Mouse (Mus musculus) left cerebral cortex, adult 18-20 months (tissue): ENCODE data around the gene Aspg. TPM values are rescaled to one million over a fixed set of nuclear protein-coding genes. Genes with fewer than 3 reads are reported as not detected.
A peak's percentile ranks its signal among the peaks of the same experiment; 100 is the strongest.

Experiments
- DNase-seq, 2 experiments: peaks; one replicate each; pipeline ENCODE4 v3.0.0; 2021 to 2022; ENCODE audit warnings: low spot score in 2 of 2, mixed read lengths in 1 of 2
- total RNA-seq, 2 experiments: library from RNA; stranded (reverse); gene quantifications; 2 replicates each; pipeline ENCODE4 v1.2.3; 2021

Gene Aspg
- total RNA-seq, 2 experiments from 2014 or later, result 4.9 to 7.1 TPM

DNA sequence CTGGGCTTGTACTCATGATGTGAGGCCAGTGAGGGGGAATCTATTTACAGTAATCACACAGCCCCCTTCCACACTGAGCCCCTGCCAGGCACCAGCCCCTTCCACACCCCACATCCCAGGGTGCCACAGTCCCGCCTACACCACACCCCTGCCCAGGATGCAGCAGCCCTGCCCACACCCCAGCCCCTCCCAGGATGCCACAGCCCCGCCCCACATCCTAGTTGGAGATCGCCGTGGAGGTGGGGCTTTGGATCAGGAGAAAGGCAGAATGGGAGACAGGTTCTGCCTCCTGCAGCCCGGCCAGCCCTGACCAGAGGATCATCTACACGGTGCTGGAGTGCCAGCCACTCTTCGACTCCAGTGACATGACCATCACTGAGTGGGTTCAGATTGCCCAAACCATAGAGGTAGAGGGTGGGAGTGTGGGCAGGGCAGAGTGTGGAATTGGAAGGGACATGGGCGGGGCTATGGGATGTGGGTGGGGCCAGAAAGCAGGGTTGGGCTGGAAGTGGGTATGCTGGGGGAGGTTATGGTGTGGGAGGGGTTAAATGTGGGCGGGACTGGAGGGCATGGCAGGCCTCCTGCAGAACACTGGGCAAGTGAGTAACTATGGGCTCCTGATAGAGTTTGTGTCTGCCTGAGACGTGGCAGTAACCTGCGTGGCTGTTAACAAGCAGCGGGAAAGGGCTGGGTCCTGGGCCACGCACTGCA lies 6.4 kb downstream of the Aspg start:
- DNase-seq, result no peak

- peak; percentile 85 to 93 for DNase-seq
Observed at GRCm38 (mm10) chr12:112113710-112114109, 7.2 kb downstream of the Aspg start.

DNA sequence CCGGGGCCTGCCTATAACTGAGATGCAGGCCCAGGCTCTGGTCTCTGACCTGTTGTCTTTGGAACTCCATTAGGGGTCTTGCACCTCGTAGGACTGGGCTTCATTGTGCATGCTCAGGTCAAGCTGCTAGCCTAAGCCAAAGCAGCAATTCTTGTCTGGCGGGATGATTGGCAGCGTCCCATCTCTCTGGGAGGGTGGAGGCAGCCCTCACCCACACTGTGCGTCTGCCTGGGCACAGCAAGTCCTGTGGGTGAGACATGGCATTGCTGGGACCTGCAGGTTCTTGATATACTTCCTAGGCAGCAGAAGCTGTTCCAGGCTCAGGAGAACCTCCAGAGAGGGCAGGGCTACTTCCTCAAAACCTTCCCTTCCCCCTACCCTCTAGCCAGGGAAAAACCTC lies 10.5 kb downstream of the Aspg start:
- peak in 1 of 2 experiments; percentile 37 for DNase-seq

- DNase-seq, result peak; percentile 81 to 85
Observed at GRCm38 (mm10) chr12:112117649-112118048, 11.2 kb downstream of the Aspg start.

- no peak for DNase-seq
Observed at GRCm38 (mm10) chr12:112121188-112121587, 14.7 kb downstream of the Aspg start.

DNA sequence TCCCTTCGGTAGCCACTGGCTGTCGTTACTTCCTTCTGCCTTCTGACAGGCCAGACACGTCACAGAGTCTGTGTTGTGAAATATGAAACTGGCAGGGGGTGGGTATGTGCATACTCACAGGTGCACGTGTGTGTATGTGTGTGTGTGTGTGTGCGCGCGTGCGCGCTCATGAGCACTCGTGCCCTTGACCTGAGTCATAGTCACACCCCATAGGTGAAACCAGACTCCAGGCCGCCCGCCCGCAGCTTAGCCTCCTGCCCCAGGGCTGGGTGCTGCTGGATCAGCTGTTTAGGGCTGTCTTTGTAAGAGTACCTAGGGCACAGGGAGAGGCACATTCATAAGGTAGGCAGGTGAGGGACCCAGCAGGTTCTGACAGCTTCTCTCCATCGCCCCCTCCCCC lies 19.4 kb downstream of the Aspg start:
- DNase-seq, result no peak

DNA sequence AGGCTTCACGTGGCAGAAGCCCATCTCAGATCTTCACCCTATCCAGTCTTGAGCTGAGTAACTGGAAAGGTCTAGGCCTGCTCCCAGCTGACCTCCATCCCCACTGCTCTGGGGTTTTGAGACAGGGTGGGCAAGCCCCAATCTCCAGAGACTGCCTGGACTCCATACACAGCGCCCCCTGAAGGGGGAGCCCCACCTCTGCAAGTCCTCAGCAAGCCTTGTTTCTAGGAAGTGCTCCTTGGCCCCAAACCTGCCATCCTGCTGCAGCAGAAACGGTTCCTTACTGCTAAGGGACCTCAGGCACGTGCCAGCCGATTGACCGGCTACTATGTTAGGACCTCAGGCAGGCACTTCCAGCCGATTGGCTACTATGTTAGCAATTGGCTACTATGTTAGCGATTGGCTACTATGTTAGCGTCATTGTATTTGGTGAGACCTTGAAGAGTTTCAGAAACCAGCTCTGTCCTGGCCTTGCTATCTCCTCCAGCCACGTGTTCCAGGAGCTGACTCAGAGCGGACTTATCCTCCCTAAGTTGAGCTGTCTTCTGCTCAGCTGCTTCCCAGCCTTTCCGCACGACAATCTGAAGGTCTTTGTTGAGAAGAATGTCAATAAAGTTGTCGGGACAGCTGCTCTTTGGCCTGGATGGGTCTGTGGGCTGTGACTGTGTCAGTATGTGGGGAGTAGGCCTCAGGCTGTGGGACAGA lies 20.6 kb downstream of the Aspg start:
- DNase-seq, result no peak

DNA sequence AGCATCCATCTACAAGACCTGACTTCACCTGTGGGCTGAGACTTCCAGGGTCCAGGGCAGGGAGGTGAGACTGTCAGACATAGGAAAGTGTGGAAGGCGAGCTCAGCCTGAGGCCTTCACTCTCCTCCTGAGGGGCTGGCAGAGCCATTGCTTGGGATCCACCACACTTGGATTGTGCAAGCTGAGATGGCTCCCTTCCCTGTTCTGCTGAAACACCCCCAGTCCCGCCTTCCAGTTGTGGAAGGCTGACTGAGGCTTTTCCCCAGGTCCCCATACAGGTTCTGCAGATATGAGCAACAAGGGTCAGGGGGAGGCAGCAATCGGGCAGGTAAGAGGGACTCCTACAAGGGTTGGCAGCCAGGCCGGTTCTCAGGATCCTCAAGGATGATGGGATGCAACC lies 22.0 kb downstream of the Aspg start:
- no peak for DNase-seq

DNA sequence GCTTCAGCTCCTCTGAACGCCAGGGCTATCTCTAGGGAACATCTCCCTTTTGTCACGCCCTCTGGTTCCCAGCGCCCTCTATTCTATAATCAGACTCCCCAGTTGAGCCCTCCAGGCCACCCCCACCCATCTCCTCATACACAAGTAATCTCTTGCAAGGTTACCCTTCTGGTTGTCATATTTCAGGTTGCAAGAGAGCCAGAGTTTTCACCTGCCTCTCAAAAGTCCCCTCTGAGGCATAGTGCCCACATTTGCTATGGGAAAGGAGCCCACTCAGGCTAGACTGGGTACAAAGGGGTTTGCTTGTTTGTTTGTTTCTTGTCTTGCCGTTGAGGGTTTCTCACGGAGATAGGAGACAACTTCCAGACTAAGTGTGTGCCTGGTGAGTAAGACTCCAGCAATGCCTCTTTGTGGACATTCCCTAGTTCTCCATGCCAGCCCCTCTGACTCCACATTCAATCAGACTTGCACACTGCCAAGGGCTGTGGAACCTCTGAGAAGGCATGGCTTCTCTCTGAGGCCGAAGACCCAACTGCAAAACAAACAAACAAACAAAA lies 22.9 kb downstream of the Aspg start:
- DNase-seq, result no peak

- peak in 1 of 2 experiments; percentile 23 for DNase-seq
Observed at GRCm38 (mm10) chr12:112130161-112130860, 23.8 kb downstream of the Aspg start.

- no peak for DNase-seq
Observed at GRCm38 (mm10) chr12:112130957-112131356, 24.5 kb downstream of the Aspg start.

DNA sequence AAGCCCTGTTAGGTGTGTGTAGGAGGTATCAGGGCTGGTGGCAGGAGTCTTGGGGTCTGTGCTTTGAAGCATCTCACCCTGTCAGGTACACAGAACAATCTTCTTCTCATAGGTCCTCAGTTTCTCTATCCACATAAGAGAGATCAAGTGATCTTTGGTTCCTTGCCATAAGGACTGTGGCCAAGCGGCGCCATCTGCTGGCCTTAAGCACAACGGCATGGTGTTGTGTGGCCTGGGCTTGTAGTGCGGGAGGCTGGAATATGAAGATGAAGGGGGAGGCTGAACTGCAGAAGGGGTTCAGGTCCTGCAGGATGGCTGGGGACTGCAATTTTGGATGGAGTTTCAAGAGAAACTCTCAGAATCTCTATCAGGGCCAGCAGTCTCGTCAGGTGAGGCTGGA lies 33.8 kb downstream of the Aspg start:
- DNase-seq, result peak; percentile 36 to 57

DNA sequence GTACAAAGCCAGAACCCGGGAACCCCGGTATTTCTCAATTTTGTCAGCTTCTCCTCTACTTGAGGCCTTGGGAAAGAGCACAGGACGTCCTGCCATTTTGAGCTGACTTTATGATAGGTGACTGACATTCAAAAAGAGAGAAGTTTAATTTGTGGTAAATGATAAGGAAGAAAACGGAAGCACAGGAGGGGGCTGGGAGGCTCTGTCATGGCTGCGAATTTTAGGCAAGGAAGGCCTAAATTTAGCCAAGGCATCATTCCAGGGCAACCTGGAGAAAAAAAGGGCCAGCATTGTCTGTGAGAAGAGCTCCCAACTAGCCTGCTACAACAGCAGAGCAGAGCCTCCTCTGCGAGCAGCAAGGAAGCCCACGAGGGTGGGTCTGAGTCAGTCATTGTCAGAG lies 34.3 kb downstream of the Aspg start:
- DNase-seq, result no peak

DNA sequence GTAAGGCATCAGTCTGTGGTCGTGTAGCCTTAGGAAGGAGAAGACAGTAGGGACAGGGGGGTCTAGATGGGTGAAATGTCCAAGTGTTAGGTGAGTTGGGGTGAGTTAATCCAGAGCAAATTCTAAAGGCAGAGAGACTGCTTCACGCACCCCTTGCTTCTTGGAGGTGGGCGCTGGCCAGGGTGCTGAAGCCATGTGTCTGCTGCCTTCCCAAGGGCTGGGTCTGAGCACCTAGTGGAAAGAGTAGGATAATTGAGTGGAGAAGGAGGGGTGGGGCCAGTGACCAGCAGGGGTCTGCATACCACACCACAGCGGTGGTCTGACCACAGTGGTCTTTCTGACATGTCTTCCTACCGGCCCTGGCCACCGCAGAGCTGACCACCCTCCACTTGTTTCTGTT lies 34.8 kb downstream of the Aspg start:
- no peak for DNase-seq

GRCm38 (mm10) chr12:112143116-112143832 lies 36.8 kb downstream of the Aspg start:
- DNase-seq, result peak; percentile 27 to 36

GRCm38 (mm10) chr12:112143833-112144201 lies 37.3 kb downstream of the Aspg start:
- DNase-seq, result peak in 1 of 2 experiments; percentile 30

- peak in 1 of 2 experiments; percentile 11 for DNase-seq
Observed at GRCm38 (mm10) chr12:112144377-112145115, 38.1 kb downstream of the Aspg start.

DNA sequence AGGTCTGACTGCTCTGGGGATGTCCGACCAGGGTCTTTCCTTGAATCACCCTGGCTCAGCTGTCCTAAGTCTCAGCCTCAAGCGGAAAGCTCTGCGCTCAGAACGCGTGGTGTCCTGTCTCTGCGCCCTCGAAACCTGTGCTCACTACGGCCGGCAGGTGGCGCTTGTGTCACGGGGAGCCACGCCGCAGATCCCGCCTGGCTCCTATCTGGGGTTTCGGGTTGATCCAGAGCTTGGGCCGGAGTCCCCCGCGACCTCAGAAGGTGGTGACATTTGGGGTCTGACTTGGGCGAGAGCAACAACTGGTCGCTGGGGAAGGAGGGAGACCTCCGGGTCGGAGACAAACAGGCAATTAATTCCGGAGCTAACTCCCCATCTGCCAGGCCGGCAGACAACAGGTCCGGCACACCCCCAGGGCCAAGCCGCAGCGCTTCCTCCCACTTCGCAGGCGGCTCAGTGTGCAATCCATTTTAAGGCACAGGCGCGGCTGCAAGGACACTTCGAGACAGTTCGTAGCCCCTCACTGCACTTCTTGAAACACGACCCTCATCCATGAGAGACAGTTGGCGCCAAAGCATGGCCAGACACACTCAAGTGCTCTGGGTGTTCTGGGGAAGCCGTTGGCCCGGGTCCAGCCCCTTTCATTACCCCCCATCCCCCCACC lies 38.9 kb downstream of the Aspg start:
- peak; percentile 87 to 89 for DNase-seq

- DNase-seq, result peak; percentile 19 to 24
Observed at GRCm38 (mm10) chr12:112145875-112146651, 39.6 kb downstream of the Aspg start, which contains the start of gene Kif26a. Kif26a (plus strand) TSS chr12:112146208.
